Mouse (Mus musculus) liver, postnatal 0 days (tissue): Measurements from ENCODE around the gene Eva1b.

Source experiments
- CTCF ChIP-seq: sonication (generic); IDR thresholded peaks from 2 replicates; pipeline ENCODE4 v1.5.1; 2016; ENCODE audit warnings: antibody characterized with exemption, low read depth
- EP300 ChIP-seq: IDR thresholded peaks from 2 replicates; pipeline ENCODE4 v1.6.1; 2016; ENCODE audit warnings: antibody characterized with exemption, low read depth, mild to moderate bottlenecking

GRCm38 (mm10) chr4:126105131-126105783 lies 42.3 kb upstream of the Eva1b start:
- TF ChIP-seq CTCF, result no peak
- TF ChIP-seq EP300, result no peak
